Mouse (Mus musculus) CH12.LX (cell line): ENCODE results near the gene Tmem145. TPM values are rescaled to one million over a fixed set of nuclear protein-coding genes. Genes with fewer than 3 reads are reported as not detected.
A peak's percentile ranks its signal among the peaks of the same experiment; 100 is the strongest.

ENCODE experiments used
- DNase-seq: peaks from one replicate; pipeline ENCODE4 v3.0.0-alpha.2; 2013; ENCODE audit errors: extremely low read depth
- H3K27ac ChIP-seq: 2 replicates; pipeline ENCODE4 v1.5.1; 2012; ENCODE audit warnings: low read depth, mild to moderate bottlenecking, control low read depth, moderate library complexity; ENCODE audit not compliant: insufficient read depth
- H3K27me3 ChIP-seq: replicated peaks from 2 replicates; pipeline ENCODE3; 2012; ENCODE audit warnings: inconsistent platforms
- H3K36me3 ChIP-seq, 2 experiments: replicated peaks in 1 of 2; 2 replicates each; pipeline versions ENCODE3 to v1.6.1; 2012; ENCODE audit warnings: inconsistent platforms in 1 of 2, low read length in 1 of 2, mild to moderate bottlenecking in 1 of 2, mixed read lengths in 1 of 2, moderate library complexity in 1 of 2; ENCODE audit not compliant: control insufficient read depth in 1 of 2, insufficient read depth in 1 of 2
- H3K4me1 ChIP-seq, 2 experiments: 2 replicates each; pipeline ENCODE4 v1.6.1; 2012; ENCODE audit warnings: inconsistent platforms in 1 of 2, moderate library complexity in 1 of 2; ENCODE audit not compliant: insufficient read depth in 2 of 2, control insufficient read depth in 1 of 2
- H3K4me2 ChIP-seq: 2 replicates; pipeline ENCODE4 v1.6.1; 2012; ENCODE audit warnings: low read depth, mild to moderate bottlenecking, control low read depth; ENCODE audit not compliant: poor library complexity, insufficient read depth, severe bottlenecking
- H3K4me3 ChIP-seq, 3 experiments: fragments of 150-350 bp in 1 of 3; sonication (generic) in 1 of 3; replicated peaks in 1 of 3; 2 replicates each; pipeline versions ENCODE3 to v1.5.1; 2011 to 2012; ENCODE audit warnings: low read depth in 2 of 3, low read length in 2 of 3, mild to moderate bottlenecking in 2 of 3, moderate library complexity in 2 of 3, control low read depth in 1 of 3, improper control_type of control experiment in 1 of 3, inconsistent platforms in 1 of 3, mixed read lengths in 1 of 3; ENCODE audit not compliant: poor library complexity in 1 of 3
- H3K79me2 ChIP-seq: replicated peaks from 2 replicates; pipeline ENCODE4 v1.6.1; 2012; ENCODE audit warnings: mild to moderate bottlenecking, moderate library complexity; ENCODE audit not compliant: control insufficient read depth, poor library complexity, insufficient read depth, severe bottlenecking; ENCODE audit errors: extremely low read depth
- H3K9ac ChIP-seq: 2 replicates; pipeline ENCODE4 v1.6.1; 2012; ENCODE audit warnings: low read depth, mild to moderate bottlenecking, control low read depth, moderate library complexity; ENCODE audit not compliant: insufficient read depth
- H3K9me3 ChIP-seq: replicated peaks from 2 replicates; pipeline ENCODE3; 2012; ENCODE audit warnings: low read length, inconsistent platforms, mixed read lengths
- BHLHE40 ChIP-seq: IDR thresholded peaks from 2 replicates; pipeline ENCODE4 v1.6.1; 2011; ENCODE audit warnings: mild to moderate bottlenecking, low read depth, low read length, improper control_type of control experiment
- CHD2 ChIP-seq: IDR thresholded peaks from 2 replicates; pipeline ENCODE4 v1.6.1; 2011; ENCODE audit warnings: low read length, improper control_type of control experiment
- EP300 ChIP-seq: IDR thresholded peaks from 2 replicates; pipeline ENCODE4 v1.6.1; 2011; ENCODE audit warnings: low read length, improper control_type of control experiment
- HCFC1 ChIP-seq: IDR thresholded peaks from 2 replicates; pipeline ENCODE4 v1.6.1; 2012; ENCODE audit warnings: low read depth, mild to moderate bottlenecking, inconsistent platforms, low read length, improper control_type of control experiment
- IRF4 ChIP-seq: IDR thresholded peaks from 2 replicates; pipeline ENCODE4 v1.6.1; 2014; ENCODE audit warnings: low read depth, mild to moderate bottlenecking, inconsistent platforms, low read length, improper control_type of control experiment
- KAT2A ChIP-seq: IDR thresholded peaks from 2 replicates; pipeline ENCODE4 v1.6.1; 2012; ENCODE audit warnings: low read length, improper control_type of control experiment, inconsistent platforms; ENCODE audit not compliant: insufficient replicate concordance
- MAX ChIP-seq: IDR thresholded peaks from 2 replicates; pipeline ENCODE4 v1.6.1; 2011; ENCODE audit warnings: low read length, improper control_type of control experiment
- MAZ ChIP-seq: IDR thresholded peaks from 2 replicates; pipeline ENCODE4 v1.6.1; 2012; ENCODE audit warnings: low read depth, mild to moderate bottlenecking, inconsistent platforms, low read length, improper control_type of control experiment, moderate library complexity
- MEF2A ChIP-seq: IDR thresholded peaks from 2 replicates; pipeline ENCODE4 v1.6.1; 2014; ENCODE audit warnings: low read depth, mild to moderate bottlenecking, inconsistent platforms, low read length, improper control_type of control experiment, borderline replicate concordance
- MYC ChIP-seq: IDR thresholded peaks from 2 replicates; pipeline ENCODE4 v1.6.1; 2011; ENCODE audit warnings: low read depth, mild to moderate bottlenecking, improper control_type of control experiment, low read length
- NELFE ChIP-seq: IDR thresholded peaks from 2 replicates; pipeline ENCODE4 v1.6.1; 2011; ENCODE audit warnings: low read depth, low read length, improper control_type of control experiment
- NRF1 ChIP-seq: IDR thresholded peaks from 2 replicates; pipeline ENCODE4 v1.6.1; 2014; ENCODE audit warnings: low read depth, mild to moderate bottlenecking, inconsistent platforms, low read length, improper control_type of control experiment, moderate library complexity
- PAX5 ChIP-seq: IDR thresholded peaks from 2 replicates; pipeline ENCODE4 v1.6.1; 2012; ENCODE audit warnings: low read length, inconsistent platforms, mixed read lengths
- POLR2A ChIP-seq: IDR thresholded peaks from 2 replicates; pipeline ENCODE4 v1.6.1; 2011; ENCODE audit warnings: low read depth, mild to moderate bottlenecking, improper control_type of control experiment, low read length
- POLR2AphosphoS2 ChIP-seq: IDR thresholded peaks from 2 replicates; pipeline ENCODE4 v1.6.1; 2011; ENCODE audit warnings: low read depth, low read length, improper control_type of control experiment
- RAD21 ChIP-seq: IDR thresholded peaks from 2 replicates; pipeline ENCODE4 v1.6.1; 2011; ENCODE audit warnings: low read depth, mild to moderate bottlenecking, low read length, improper control_type of control experiment, moderate library complexity
- RCOR1 ChIP-seq: conservative IDR thresholded peaks from 2 replicates; pipeline ENCODE4 v1.6.1; 2012; ENCODE audit warnings: low read depth, mild to moderate bottlenecking, inconsistent platforms, low read length, improper control_type of control experiment
- SIN3A ChIP-seq: IDR thresholded peaks from 2 replicates; pipeline ENCODE4 v1.6.1; 2012; ENCODE audit warnings: low read length, improper control_type of control experiment, inconsistent platforms
- TCF12 ChIP-seq: IDR thresholded peaks from 2 replicates; pipeline ENCODE4 v1.6.1; 2014; ENCODE audit warnings: low read depth, mild to moderate bottlenecking, inconsistent platforms, low read length, improper control_type of control experiment
- USF1 ChIP-seq: IDR thresholded peaks from 2 replicates; pipeline ENCODE4 v1.6.1; 2014; ENCODE audit warnings: low read depth, mild to moderate bottlenecking, inconsistent platforms, low read length, improper control_type of control experiment
- USF2 ChIP-seq: conservative IDR thresholded peaks from 2 replicates; pipeline ENCODE4 v1.6.1; 2011; ENCODE audit warnings: low read depth, low read length, improper control_type of control experiment
- ZMIZ1 ChIP-seq: IDR thresholded peaks from 2 replicates; pipeline ENCODE4 v1.6.1; 2012; ENCODE audit warnings: low read depth, mild to moderate bottlenecking, inconsistent platforms, low read length, improper control_type of control experiment
- dilution Hi-C: fragments of 300-500 bp; cut with MboI; formaldehyde crosslinking; loops from 2 replicates; pipeline ENCODE4 v1.14.3; 2020; ENCODE audit warnings: low sequenced_read_pairs; ENCODE audit not compliant: extremely low pct_unique_long_range_greater_than_20kb, extremely low pct_ligation_motif_present
- in situ Hi-C: fragments of 300-500 bp; cut with MboI; formaldehyde crosslinking; loops from 3 replicates; pipeline ENCODE4 v1.14.3; 2019; ENCODE audit warnings: low sequenced_read_pairs, low pct_ligation_motif_present, low pct_unique_long_range_greater_than_20kb, mixed read lengths
- polyA plus RNA-seq: library from polyadenylated mRNA; unstranded; fragments of >175 nt; gene quantifications from 2 replicates; pipeline ENCODE4 v1.2.1, GENCODE M21; 2012; ENCODE audit warnings: low read depth; ENCODE audit not compliant: insufficient read length
- total RNA-seq, 2 experiments: library from RNA; depleted of rRNA; stranded (reverse); fragments of 300-350 nt in 1 of 2; fragments of >200 nt in 1 of 2; gene quantifications; 2 replicates each; pipeline ENCODE4 v1.2.3; 2012 to 2014

The Tmem145 gene
- total and polyA plus RNA-seq, 3 experiments, result 0.10 TPM; not detected in 2

GRCm38 (mm10) chr7:25281734-25282601, 23.9 kb upstream of the Tmem145 start:
- H3K9me3 ChIP-seq, result no peaks in the 10 kb centered on the region
- in situ Hi-C loops (no loop called here), dilution Hi-C loops (no loop called here)
- H3K79me2 ChIP-seq, result peaks cover 9% of the 10 kb centered on the region
- peak overlapping the region; percentile 68 for H3K4me2 ChIP-seq
- peak overlapping the region; percentile 25 to 70 (median 68) for H3K4me3 ChIP-seq
- no peaks in the 10 kb centered on the region for H3K27me3 ChIP-seq
- peaks cover 32 to 60% of the 10 kb centered on the region in 2 experiments for H3K4me1 ChIP-seq
- TF ChIP-seq RAD21 (no peak), PAX5 (no peak), RCOR1 (no peak), BHLHE40 (peak; percentile 58; the same call in 1 of the 2 replicates), ZMIZ1 (peak; percentile 38), NRF1 (peak; percentile 85), MAX (0 out of 2 replicates have a peak, but pooled peaks have one; percentile 55), EP300 (no peak), NELFE (peak; percentile 48), SIN3A (peak; percentile 75), TCF12 (peak; percentile 58), MAZ (peak; percentile 27; the same call in 1 of the 2 replicates), MEF2A (peak; percentile 21; the same call in 1 of the 2 replicates), CHD2 (peak; percentile 62), IRF4 (peak; percentile 6; the same call in 1 of the 2 replicates), USF1 (no peak), USF2 (no peak), POLR2AphosphoS2 (peak; percentile 15; the same call in 1 of the 2 replicates), MYC (no peak), KAT2A (no peak), HCFC1 (peak; percentile 55), POLR2A (peak; percentile 82)
- peaks cover 23 to 28% of the 10 kb centered on the region in 2 experiments for H3K36me3 ChIP-seq
- DNase-seq, result peak; percentile 94
- H3K9ac ChIP-seq, result peak overlapping the region; percentile 88
- peak overlapping the region; percentile 86 for H3K27ac ChIP-seq
